Mouse (Mus musculus) ovary, postnatal 10 days (tissue): ENCODE results near the gene Tpm3.

Source experiments
- DNase-seq: peaks from one replicate; pipeline ENCODE4 v3.0.0; 2022; ENCODE audit warnings: low spot score

Gene Tpm3

DNA sequence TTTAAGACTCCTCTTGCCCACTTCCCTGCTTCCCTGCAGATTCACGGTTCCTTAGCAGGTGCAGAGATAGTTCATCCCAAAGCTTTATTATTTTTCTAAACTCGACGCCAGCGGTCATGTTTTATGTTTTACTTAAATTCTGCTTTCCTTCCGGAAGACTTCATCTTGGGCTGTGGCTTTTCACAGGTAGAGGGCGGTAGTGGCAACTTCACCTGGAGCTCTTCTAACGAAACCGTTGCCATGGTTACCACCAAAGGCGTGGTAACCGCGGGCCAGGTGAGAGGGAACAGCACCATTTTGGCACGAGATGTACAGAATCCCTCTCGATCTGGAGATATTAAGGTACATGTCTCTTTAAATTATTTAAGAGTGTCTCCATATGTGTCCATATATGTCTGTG, 64.2 kb downstream of the Tpm3 start:
- DNase-seq, result no peak

GRCm38 (mm10) chr3:90137606-90138005, 65.2 kb downstream of the Tpm3 start:
- no peak for DNase-seq

GRCm38 (mm10) chr3:90139962-90140361, 67.5 kb downstream of the Tpm3 start:
- DNase-seq, result no peak

- no peak for DNase-seq
These were observed 73.0 kb downstream of the Tpm3 start for GRCm38 (mm10) chr3:90145461-90145860.

DNA sequence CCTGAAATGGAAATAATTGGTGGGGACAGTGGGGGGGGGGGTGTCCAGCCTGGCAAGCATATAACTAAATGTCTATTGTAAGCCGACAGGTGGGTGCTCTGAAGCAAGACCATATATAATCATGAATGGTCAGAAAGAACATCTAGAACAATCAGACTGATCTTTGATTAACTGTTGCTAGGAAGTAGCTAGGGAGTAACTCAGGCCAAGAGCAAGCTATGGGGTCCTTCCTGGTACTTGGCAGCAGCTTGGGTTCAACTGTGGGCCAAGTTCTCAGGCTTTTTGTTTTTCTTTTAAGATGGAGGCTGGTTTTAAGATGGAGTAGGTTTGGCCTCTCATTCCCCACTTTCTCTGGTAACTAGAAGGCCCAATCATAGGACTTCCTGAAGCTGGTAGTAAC, 74.2 kb downstream of the Tpm3 start:
- no peak for DNase-seq
